Mouse (Mus musculus): ENCODE measurements around the gene Mical3. TPM values are rescaled to one million over a fixed set of nuclear protein-coding genes. Genes with fewer than 3 reads are reported as not detected.
A peak's percentile ranks its signal among the peaks of the same experiment; 100 is the strongest.

The Mical3 gene
- 20.7 and 22.7 TPM in 2 replicates for polyA plus RNA-seq (2016; fragmentation: Nextera tagmentation; extraction: Ambion mirVana)

DNA sequence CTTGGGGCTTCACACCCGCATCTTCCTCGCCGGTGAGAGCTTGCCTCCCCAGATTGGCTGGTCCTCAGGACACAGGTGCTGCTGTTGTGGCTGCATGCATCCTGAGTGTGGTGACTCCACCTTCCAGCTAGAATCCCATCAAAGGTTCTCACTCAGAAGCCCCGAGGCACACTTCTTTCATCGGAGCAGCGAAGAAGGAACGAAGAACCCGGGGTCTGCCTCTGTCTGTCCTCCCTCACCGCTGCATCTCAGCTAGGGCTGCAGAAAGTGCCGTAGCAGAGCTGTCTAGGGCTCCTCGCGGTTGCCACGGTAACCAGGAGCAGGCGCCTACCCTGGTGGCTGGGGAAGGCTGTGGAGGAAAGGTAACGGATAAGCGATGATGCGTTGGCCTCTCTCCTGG lies at the start of gene Mical3:
Gene Mical3, minus strand, starts transcription at position 227 of the 400 bp plus-strand sequence.
- H3K4me1 ChIP-seq = peaks cover 23% of the 10 kb centered on the region
- peak within 1 kb of the TSS; percentile 43 for H3K4me3 ChIP-seq
- H3K36me3 ChIP-seq = no peaks in the 10 kb centered on the region
- ATAC-seq (ENCODE audit: low FRiP score) = peak; percentile 82
- WGBS = under 1% methylated on average over 17 of the region's 17 CpGs
- H3K27ac ChIP-seq = peak within 1 kb of the TSS; percentile 88
- peak within 1 kb of the TSS; percentile 67 for H3K9ac ChIP-seq
- peaks cover 9% of the 10 kb centered on the region for H3K27me3 ChIP-seq
- H3K9me3 ChIP-seq (replicated peaks) = no peaks in the 10 kb centered on the region
- peak within 1 kb of the TSS; percentile 67 for H3K4me2 ChIP-seq (replicated peaks)

DNA sequence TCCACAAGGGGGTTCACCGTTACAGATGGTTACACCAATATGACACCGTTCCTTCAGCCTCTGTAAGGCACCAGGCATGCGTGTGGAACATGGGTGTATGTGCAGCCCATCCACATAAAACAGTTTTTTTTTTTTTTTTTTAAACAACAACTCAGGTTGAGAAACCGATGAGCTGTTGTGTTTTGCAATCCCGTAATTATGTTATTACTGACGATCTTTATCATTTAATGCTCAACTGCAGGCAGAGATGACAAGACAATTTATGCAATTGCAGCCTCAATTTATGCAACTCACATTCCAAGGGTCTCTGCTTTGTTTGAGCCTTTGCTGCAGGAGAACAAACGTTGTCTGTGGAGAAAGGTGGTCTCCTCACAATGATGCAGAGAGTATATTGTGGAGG lies 49.0 kb upstream of the Mical3 start:
- no peaks in the 10 kb centered on the region for H3K36me3 ChIP-seq
- H3K9me3 ChIP-seq (replicated peaks) = no peaks in the 10 kb centered on the region
- no peaks in the 10 kb centered on the region for H3K27me3 ChIP-seq
- WGBS = 73% methylated on average over 7 of the region's 7 CpGs
- no peak overlapping the region for H3K4me3 ChIP-seq
- no peak overlapping the region for H3K9ac ChIP-seq
- H3K4me1 ChIP-seq = peaks cover 23% of the 10 kb centered on the region
- no peak for ATAC-seq (ENCODE audit: low FRiP score)
- no peak overlapping the region for H3K4me2 ChIP-seq (replicated peaks)
- no peak overlapping the region for H3K27ac ChIP-seq

DNA sequence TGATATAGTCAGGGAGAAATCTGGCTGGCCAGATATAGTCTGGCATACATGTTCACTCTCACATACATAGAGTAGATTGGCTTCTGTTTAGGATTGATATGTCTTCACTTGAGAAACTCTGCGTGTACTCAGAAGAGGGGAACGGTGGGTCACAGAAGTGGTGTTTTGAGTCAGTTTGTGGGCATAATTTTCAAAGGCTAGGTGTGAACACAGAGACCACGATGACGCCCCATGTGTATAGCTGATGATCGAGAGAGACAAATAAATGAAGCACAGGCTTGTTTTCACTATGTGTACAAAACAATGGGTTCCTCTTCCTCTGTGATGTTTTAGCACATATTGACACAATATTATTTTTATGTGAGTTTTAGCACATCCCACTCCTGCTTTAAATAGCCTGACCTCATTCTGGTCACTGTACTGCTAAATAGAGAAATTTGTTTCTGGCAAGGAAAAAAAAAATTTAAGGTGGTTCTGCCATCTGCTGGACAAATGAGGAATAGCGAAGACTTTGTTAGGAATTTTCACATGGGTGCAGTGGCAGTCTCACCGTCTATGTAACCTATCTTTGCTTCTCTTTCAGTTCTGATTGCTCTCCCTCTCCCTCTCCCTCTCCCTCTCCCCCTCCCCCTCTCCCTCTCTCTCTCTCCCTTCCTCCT lies 48.0 kb upstream of the Mical3 start:
- no peak overlapping the region for H3K4me2 ChIP-seq (replicated peaks)
- H3K9ac ChIP-seq = no peak overlapping the region
- H3K36me3 ChIP-seq = no peaks in the 10 kb centered on the region
- no peaks in the 10 kb centered on the region for H3K27me3 ChIP-seq
- H3K4me1 ChIP-seq = peaks cover 15% of the 10 kb centered on the region
- no peaks in the 10 kb centered on the region for H3K9me3 ChIP-seq (replicated peaks)
- ATAC-seq (ENCODE audit: low FRiP score) = no peak
- no peak overlapping the region for H3K27ac ChIP-seq
- no peak overlapping the region for H3K4me3 ChIP-seq
- 65% methylated on average over 7 of the region's 7 CpGs for WGBS

DNA sequence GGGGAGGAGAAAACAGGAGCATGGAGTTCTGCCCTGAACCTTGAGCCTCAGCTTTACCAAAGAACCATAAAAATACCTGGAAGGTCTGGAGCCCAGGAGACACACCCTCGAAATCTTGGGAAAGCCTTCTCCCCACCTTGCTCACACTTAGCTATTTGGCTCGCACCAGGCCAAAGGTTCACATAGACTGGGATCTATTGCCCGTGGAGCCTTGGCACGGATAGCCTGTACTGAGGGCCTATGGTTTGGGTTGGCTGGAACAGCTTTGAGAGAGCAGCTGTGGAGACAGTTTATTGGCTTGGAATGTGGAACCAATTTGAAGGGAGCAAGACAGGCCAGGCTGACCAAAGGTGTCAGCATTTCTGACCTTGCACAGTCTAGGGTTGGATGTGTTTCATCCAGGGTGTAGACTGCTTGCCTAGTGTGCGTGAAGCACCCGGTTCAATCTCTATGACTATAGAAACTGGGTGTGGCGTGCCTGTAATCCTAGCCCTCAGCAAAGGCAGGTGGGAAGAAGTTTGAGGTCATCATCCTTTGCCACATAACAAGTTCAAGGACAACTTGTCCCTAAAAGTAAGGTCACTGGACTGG lies 46.4 kb upstream of the Mical3 start:
- Histone ChIP-seq H3K9me3 (replicated peaks) (no peaks in the 10 kb centered on the region), H3K27ac (no peak overlapping the region), H3K4me1 (peaks cover 12% of the 10 kb centered on the region), H3K9ac (no peak overlapping the region), H3K27me3 (no peaks in the 10 kb centered on the region), H3K36me3 (no peaks in the 10 kb centered on the region), H3K4me3 (no peak overlapping the region), H3K4me2 (replicated peaks) (no peak overlapping the region)
- no peak for ATAC-seq (ENCODE audit: low FRiP score)
- 89% methylated on average over 7 of the region's 7 CpGs for WGBS

DNA sequence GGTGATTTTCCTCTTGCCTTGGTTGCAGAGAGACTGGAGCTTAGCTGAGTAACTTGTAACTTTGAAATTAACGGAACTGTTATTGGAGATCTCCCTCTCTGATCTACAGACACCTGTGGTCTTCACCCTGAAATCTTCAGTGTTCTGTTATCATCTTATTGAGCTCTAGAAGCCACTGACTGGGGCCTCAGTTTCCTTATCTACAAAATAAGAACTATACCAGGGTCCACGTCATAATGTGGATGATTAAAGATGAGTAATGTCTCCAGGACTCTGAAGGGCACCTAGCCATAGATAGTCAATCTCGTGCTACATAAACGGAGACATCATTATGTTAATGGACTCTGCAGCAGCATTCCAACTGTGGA lies 45.9 kb upstream of the Mical3 start:
- Histone ChIP-seq H3K27ac (no peak overlapping the region), H3K4me3 (no peak overlapping the region), H3K36me3 (no peaks in the 10 kb centered on the region), H3K9ac (no peak overlapping the region), H3K27me3 (no peaks in the 10 kb centered on the region), H3K9me3 (replicated peaks) (no peaks in the 10 kb centered on the region), H3K4me1 (peaks cover 12% of the 10 kb centered on the region), H3K4me2 (replicated peaks) (no peak overlapping the region)
- ATAC-seq (ENCODE audit: low FRiP score) = no peak
- WGBS = 82% methylated on average over 4 of the region's 4 CpGs

DNA sequence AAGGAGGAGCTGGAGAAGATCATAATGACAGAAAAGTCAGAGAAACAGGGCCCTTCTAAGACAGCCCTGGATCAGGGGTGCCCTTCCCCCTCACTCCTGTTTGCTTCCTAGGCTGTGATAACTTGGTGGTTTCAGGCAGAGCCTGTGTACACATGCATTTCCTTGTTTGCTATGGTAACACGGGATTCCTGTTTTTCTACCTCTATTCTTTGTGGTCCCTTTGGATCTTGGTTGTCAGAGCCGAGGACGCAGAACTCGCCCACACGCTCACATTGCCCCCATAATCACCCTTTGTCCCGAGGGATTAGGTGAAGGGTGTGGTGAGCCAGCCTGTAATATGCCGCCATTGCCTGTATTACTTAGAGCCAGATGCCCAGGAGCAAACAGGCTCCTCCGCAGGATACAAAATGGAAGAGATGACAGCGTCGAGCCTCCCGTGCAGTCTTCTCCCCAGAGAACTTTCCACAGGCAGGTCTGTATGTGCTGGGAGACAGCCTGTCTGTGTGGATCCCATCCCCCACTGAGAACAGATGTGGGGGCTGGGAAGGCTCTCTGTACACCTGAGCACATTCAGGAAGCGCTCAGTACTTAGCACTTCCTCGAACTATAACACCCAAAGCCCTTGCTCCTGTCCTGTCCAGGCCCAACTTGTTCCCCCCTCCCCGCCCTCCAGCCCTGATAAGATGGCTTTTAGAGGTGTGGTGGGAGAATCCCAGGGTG lies 45.4 kb upstream of the Mical3 start:
- 51% methylated on average over 14 of the region's 14 CpGs for WGBS
- H3K4me1 ChIP-seq = peaks cover 12% of the 10 kb centered on the region

DNA sequence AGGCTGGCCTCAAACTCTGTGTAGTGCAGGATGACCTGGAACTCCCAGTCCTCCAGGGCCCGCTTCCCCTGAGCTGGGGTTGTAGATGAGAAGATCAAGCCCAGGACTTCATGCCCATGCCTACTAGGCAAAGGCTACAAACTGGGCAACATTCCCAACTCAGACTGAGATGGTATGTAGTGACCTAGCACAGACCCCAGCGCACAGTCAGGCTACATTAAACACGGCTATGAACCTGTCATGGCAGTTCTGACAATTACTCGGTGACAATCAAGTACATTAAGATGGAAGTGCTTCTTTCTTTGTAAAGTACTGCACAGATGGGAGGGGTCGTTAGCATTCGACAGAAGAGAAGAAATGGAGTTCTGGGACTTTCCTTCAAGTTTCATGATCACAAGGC lies 44.0 kb upstream of the Mical3 start:
- peaks cover 12% of the 10 kb centered on the region for H3K4me1 ChIP-seq
- H3K4me2 ChIP-seq (replicated peaks) = no peak overlapping the region
- no peak overlapping the region for H3K27ac ChIP-seq
- H3K27me3 ChIP-seq = no peaks in the 10 kb centered on the region
- no peak overlapping the region for H3K9ac ChIP-seq
- WGBS = 93% methylated on average over 6 of the region's 6 CpGs
- no peak for ATAC-seq (ENCODE audit: low FRiP score)
- H3K4me3 ChIP-seq = no peak overlapping the region
- no peaks in the 10 kb centered on the region for H3K9me3 ChIP-seq (replicated peaks)
- no peaks in the 10 kb centered on the region for H3K36me3 ChIP-seq

More for the DNA sequence above, 45.4 kb upstream of the Mical3 start:
- H3K27me3 ChIP-seq = no peaks in the 10 kb centered on the region
- no peak overlapping the region for H3K27ac ChIP-seq
- H3K9ac ChIP-seq = peak overlapping the region; percentile 5; the same call in 1 of the 2 replicates
- ATAC-seq (ENCODE audit: low FRiP score) = peak; percentile 30; the same call in 1 of the 2 replicates
- no peak overlapping the region for H3K4me2 ChIP-seq (replicated peaks)
- no peaks in the 10 kb centered on the region for H3K36me3 ChIP-seq
- H3K4me3 ChIP-seq = no peak overlapping the region
- no peaks in the 10 kb centered on the region for H3K9me3 ChIP-seq (replicated peaks)

DNA sequence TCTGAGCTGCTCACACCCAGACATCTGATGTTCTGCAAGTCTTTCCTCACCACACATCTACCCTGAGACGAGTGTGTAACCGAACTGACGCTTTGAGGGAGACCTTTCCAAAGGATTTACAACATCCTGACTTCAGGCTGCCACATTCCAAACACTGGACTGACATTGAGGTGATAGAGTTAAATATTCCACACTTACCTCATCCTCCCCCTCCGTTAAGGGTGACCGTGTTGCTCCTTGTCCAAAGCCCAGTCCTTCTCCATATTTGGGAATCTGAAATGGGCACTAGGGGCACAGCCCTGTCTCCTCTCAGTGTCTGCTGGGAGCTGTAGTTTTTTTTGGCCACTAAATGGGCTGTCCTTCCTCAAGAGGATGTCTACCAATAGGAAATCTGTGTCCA lies 42.7 kb upstream of the Mical3 start:
- 0 out of 2 replicates have a peak, but pooled peaks cover 2% of the 10 kb centered on the region for H3K27me3 ChIP-seq
- no peak overlapping the region for H3K4me2 ChIP-seq (replicated peaks)
- H3K4me1 ChIP-seq = peaks cover 12% of the 10 kb centered on the region
- no peak overlapping the region for H3K9ac ChIP-seq
- no peaks in the 10 kb centered on the region for H3K9me3 ChIP-seq (replicated peaks)
- no peak overlapping the region for H3K4me3 ChIP-seq
- no peak for ATAC-seq (ENCODE audit: low FRiP score)
- whole genome bisulfite sequencing = 79% methylated on average over 5 of the region's 5 CpGs
- H3K36me3 ChIP-seq = no peaks in the 10 kb centered on the region
- no peak overlapping the region for H3K27ac ChIP-seq

DNA sequence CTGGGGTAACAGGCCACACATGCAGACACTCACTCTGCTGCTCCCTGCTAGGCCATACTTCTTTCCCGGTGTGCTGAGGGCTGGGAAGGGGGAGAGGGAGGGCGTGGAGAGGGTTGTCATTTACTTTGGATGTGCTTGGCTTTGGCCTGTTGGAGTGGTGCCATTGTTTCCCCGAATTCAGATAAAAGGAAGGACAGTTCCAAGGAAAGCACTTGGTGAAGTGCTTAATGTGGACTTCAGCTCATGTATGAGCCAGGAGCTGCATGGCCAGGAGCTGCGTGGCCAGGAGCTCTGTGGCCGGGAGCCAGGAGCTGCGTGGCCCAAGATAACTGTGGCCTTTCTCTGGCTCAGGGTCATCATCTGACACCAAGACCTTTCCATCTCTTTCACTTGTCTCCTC lies 40.3 kb upstream of the Mical3 start:
- H3K9ac ChIP-seq = no peak overlapping the region
- WGBS = 86% methylated on average over 6 of the region's 6 CpGs
- H3K4me1 ChIP-seq = peaks cover 12% of the 10 kb centered on the region

DNA sequence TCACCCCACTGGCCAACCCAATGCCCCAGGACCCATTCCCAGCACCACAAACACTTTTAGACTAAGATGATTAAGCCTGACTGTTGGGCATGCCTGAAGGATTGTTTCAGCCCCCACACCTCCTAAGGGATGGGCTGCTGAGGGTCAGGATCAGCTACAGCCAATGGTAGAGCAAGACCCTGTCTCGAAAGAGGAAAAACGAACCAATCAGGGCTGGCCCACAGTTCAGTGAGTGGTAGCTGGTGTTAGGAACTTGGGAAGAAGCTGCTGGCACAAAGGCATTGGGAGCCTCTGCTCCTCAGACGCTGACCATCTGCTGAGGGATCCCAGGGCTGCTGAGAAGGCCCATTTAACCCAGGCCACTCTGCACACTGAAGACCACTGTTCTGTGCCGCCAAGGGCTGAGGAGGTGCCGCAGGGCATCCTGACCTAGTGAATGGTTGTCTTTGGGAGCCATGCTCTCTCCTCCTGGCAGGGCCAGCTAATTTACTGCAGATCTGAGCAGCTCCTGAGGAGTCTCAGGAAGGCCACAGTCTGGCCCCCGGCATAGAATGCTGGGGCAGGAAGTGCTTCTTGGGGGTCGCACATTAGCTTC lies 36.7 kb upstream of the Mical3 start:
- H3K4me2 ChIP-seq (replicated peaks) = no peak overlapping the region
- H3K27ac ChIP-seq = no peak overlapping the region
- H3K27me3 ChIP-seq = 0 out of 2 replicates have a peak, but pooled peaks cover 2% of the 10 kb centered on the region
- H3K4me3 ChIP-seq = no peak overlapping the region
- ATAC-seq (ENCODE audit: low FRiP score) = no peak
- 68% methylated on average over 7 of the region's 7 CpGs for WGBS
- H3K9ac ChIP-seq = no peak overlapping the region
- no peaks in the 10 kb centered on the region for H3K36me3 ChIP-seq
- peaks cover 9% of the 10 kb centered on the region; the same call in 1 of the 2 replicates for H3K4me1 ChIP-seq
- H3K9me3 ChIP-seq (replicated peaks) = no peaks in the 10 kb centered on the region

More for the DNA sequence above, 40.3 kb upstream of the Mical3 start:
- Histone ChIP-seq H3K27ac (no peak overlapping the region), H3K27me3 (0 out of 2 replicates have a peak, but pooled peaks cover 2% of the 10 kb centered on the region), H3K9me3 (replicated peaks) (no peaks in the 10 kb centered on the region), H3K4me2 (replicated peaks) (no peak overlapping the region), H3K36me3 (no peaks in the 10 kb centered on the region), H3K4me3 (no peak overlapping the region)
- ATAC-seq (ENCODE audit: low FRiP score) = no peak

DNA sequence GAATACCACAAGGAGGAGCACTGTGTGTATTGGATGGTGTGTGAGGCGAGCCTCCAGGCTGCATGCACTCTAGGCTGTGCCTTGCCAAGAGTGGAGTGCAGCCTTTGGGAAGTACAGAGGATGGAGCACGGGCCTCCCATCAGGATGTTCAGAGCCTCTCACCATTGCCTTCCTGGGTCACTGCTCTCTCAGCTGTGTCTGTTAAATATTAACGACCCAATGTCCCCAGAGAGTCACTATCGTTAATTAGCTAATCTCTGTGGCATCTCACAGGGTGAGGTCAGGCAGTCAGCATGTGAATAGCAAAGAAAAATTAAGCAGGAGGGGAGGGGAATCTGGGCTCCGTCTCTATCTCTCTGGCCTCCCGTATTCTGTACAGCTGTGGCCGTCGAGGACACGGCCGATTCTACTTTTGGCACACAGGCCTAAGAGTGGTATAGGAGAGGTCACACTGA lies 35.3 kb upstream of the Mical3 start:
- ATAC-seq (ENCODE audit: low FRiP score) = peak; percentile 83

DNA sequence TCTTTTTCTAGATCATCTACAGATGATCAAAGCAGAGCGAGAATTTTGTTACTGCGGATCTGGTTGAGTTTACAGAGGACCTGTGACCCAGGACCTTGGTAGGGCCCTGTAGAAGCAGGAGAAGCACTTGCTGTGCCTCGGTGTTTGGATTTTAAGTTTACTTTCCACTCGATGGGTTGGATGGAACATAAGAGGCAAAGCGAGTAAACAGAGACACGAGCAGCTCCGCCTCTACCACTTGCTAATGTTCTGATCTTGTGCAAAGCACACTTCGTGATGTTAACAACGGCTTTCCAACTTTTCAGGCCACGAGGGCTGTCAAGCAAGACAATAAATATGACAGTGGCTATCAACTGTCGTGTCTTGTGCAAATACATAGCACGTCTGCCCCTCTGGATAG lies 31.8 kb upstream of the Mical3 start:
- ATAC-seq (ENCODE audit: low FRiP score) = no peak
- Histone ChIP-seq H3K4me3 (no peak overlapping the region), H3K4me2 (replicated peaks) (no peak overlapping the region), H3K4me1 (peaks cover 9% of the 10 kb centered on the region; the same call in 1 of the 2 replicates), H3K27ac (no peak overlapping the region), H3K36me3 (no peaks in the 10 kb centered on the region), H3K9ac (no peak overlapping the region), H3K9me3 (replicated peaks) (no peaks in the 10 kb centered on the region), H3K27me3 (no peaks in the 10 kb centered on the region)
- 90% methylated on average over 12 of the region's 12 CpGs for WGBS

More for the DNA sequence above, 35.3 kb upstream of the Mical3 start:
- Histone ChIP-seq H3K27me3 (0 out of 2 replicates have a peak, but pooled peaks cover 2% of the 10 kb centered on the region), H3K36me3 (no peaks in the 10 kb centered on the region), H3K4me1 (peaks cover 9% of the 10 kb centered on the region; the same call in 1 of the 2 replicates), H3K9ac (no peak overlapping the region), H3K9me3 (replicated peaks) (no peaks in the 10 kb centered on the region), H3K4me2 (replicated peaks) (no peak overlapping the region), H3K27ac (peak overlapping the region; percentile 24; the same call in 1 of the 2 replicates), H3K4me3 (no peak overlapping the region)
- 27% methylated on average over 10 of the region's 10 CpGs for WGBS

Measured in hindbrain, embryonic 12.5 days (tissue).